Mouse (Mus musculus): ENCODE measurements around the gene Olfr492.

Gene Olfr492

DNA sequence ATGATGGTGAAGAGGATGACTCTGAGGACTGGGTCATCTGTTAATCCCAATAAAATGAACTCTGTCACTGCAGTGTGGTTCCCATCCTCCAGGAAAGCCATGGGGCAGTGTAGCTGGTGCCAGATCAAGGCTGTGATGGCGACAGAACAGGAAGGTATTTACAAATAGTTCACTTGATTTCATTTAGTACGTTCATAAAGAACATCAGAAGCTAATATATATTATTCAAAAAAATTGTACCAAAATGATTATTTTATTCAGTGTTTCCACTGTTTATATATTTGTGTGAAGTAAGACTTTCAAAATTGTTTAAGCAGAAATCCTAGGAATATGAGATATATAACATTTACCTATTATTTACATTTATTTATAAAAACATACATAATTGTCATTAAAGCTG lies at the start of gene Olfr492:
TSS of gene Olfr492 (minus strand) at position 101 of the 400 bp plus-strand sequence.
- DNase-seq (ENCODE audit: low spot score) = no peak

DNA sequence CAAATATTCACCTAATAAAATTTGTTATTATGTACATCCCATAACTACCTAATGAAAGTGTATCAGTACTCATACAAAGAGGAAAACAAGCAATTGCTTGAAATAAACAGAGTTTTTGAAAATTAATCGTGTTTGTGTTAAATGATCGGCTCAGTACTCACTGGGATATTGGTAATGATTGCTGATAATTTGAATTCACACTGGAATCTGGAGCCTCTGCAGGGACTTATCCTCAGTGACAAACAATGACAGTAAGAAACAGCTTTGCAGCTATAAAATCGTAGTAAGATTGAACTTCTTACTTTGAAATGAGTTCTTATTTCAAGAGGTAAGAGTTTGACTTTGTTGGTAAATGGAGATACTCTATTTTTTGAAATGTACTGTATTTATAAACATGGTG lies 41.6 kb upstream of the Olfr492 start, which contains the start of gene Olfr494:
TSS of gene Olfr494 (plus strand) at position 301 of the 400 bp plus-strand sequence.
- no peak for DNase-seq (ENCODE audit: low spot score)

DNA sequence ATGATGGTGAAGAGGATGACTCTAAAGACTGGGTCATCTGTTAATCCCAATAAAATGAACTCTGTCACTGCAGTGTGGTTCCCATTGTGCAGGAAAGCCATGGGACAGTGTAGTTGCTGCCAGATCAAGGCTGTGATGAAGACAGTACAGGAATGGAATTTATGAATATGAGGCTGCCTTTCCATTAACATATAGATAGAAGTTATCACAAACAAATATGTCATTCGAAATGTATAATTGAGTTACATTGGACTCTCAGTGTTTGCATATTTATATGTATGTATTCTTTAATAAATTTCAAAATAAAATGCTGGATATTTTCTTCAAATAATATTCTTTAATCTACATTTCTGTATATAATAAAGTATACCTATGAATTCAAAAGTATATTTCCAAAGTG lies 23.4 kb upstream of the Olfr492 start, which contains the start of gene Olfr493:
TSS of gene Olfr493 (minus strand) at position 101 of the 400 bp plus-strand sequence.
- DNase-seq (ENCODE audit: low spot score) = no peak

DNA sequence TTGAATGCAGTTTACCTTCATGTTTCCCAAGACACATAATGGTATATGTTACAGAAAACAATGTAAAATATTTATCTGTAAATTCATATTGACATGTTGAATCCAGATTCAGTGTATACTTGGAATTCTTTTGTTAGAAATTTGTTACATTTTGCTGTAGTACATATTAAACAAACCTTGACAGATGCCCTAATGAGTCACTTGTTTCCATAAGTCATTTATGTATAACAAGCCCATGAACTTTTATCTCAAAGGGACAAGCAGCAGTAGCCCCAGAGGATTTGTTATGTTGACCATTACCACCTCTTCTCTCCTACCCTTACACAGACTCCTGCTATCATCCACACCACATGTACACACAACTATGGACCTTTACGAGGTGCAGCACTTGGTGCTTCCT lies 10.3 kb downstream of the Olfr492 start, which contains the start of gene Olfr491:
TSS of gene Olfr491 (plus strand) at position 301 of the 400 bp plus-strand sequence.
- DNase-seq (ENCODE audit: low spot score) = no peak

DNA sequence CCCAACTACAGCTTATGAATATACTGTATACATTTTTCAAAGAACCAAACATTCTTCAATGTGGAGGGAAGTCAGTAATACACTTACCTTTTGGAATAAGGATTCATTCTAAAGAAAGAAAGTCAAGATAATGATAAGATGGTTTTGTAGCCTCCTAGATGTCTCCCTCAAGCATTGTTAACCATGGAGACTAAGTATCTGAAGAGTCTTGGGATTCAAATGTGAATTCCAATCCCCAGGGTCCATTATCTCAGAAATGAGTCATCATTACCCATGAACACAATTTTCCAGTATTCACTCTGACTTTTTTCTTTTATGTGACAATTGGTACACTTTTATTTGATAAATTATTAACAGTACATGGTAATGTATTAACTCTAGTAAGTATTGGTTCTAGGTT lies 34.6 kb downstream of the Olfr492 start, which contains the start of gene Olfr490:
TSS of gene Olfr490 (minus strand) at position 101 of the 400 bp plus-strand sequence.
- DNase-seq (ENCODE audit: low spot score) = no peak
